Mouse (Mus musculus) embryonic facial prominence, embryonic 15.5 days (tissue): ENCODE results near the gene Dctn5. TPM values are rescaled to one million over a fixed set of nuclear protein-coding genes. Genes with fewer than 3 reads are reported as not detected.

ENCODE experiments used
- ATAC-seq: fragments of 200-750 bp; cut with Nextera tagmentation; 2 replicates; pipeline ENCODE4 v1.8.0; 2017; ENCODE audit warnings: low read depth, moderate TSS enrichment; ENCODE audit not compliant: insufficient number of reproducible peaks, low FRiP score, low TSS enrichment
- H3K27ac ChIP-seq: fragments of 300-500 bp; sonication (generic); replicated peaks from 2 replicates; pipeline ENCODE4 v1.5.1; 2015; ENCODE audit warnings: mild to moderate bottlenecking, inconsistent platforms
- H3K27me3 ChIP-seq: fragments of 300-500 bp; sonication (generic); 2 replicates; pipeline ENCODE4 v1.6.1; 2015; ENCODE audit warnings: inconsistent platforms
- H3K36me3 ChIP-seq: fragments of 300-500 bp; sonication (generic); 2 replicates; pipeline ENCODE4 v1.6.1; 2015; ENCODE audit warnings: mild to moderate bottlenecking, inconsistent platforms
- H3K4me1 ChIP-seq: fragments of 300-500 bp; sonication (generic); 2 replicates; pipeline ENCODE4 v1.6.1; 2015; ENCODE audit warnings: inconsistent platforms
- H3K4me2 ChIP-seq: fragments of 300-500 bp; sonication (generic); replicated peaks from 2 replicates; pipeline ENCODE4 v1.6.1; 2015; ENCODE audit warnings: mild to moderate bottlenecking, inconsistent platforms
- H3K4me3 ChIP-seq: fragments of 300-500 bp; sonication (generic); replicated peaks from 2 replicates; pipeline ENCODE4 v1.5.1; 2015; ENCODE audit warnings: mild to moderate bottlenecking, inconsistent platforms
- H3K9ac ChIP-seq: fragments of 300-500 bp; sonication (generic); 2 replicates; pipeline ENCODE4 v1.6.1; 2015; ENCODE audit warnings: inconsistent platforms
- H3K9me3 ChIP-seq: fragments of 300-500 bp; sonication (generic); replicated peaks from 2 replicates; pipeline ENCODE4 v1.6.1; 2016; ENCODE audit warnings: inconsistent platforms
- WGBS: fragments of 180-500 bp; shearing (Covaris S2); methylation state at CpG from one replicate; pipeline ENCODE4 v1.1.7; 2015; 5-methylcytosine and 5-hydroxymethylcytosine counted together
- polyA plus RNA-seq: library from polyadenylated mRNA; unstranded; fragments of >200 nt; fragmentation: Nextera tagmentation; extraction: Ambion mirVana; gene quantifications from 2 replicates; pipeline ENCODE4 v1.2.1, GENCODE M21; 2015

Dctn5 gene
- polyA plus RNA-seq, 1 experiment from 2014 or later = 126 TPM

- Histone ChIP-seq H3K4me3 (no peak overlapping the region), H3K9me3 (no peaks in the 10 kb centered on the region), H3K27me3 (no peaks in the 10 kb centered on the region), H3K4me2 (no peak overlapping the region), H3K36me3 (peaks cover 55% of the 10 kb centered on the region), H3K27ac (no peak overlapping the region), H3K4me1 (peaks cover 31% of the 10 kb centered on the region), H3K9ac (no peak overlapping the region)
- no peak for ATAC-seq
- WGBS = 89% methylated on average over 6 of the region's 8 CpGs
Measured at GRCm38 (mm10) chr7:122163766-122164165, 30.9 kb downstream of the Dctn5 start.

- H3K4me1 ChIP-seq = peaks cover 3% of the 10 kb centered on the region
- ATAC-seq = no peak
- WGBS = 86% methylated on average over 7 of the region's 7 CpGs
- H3K9me3 ChIP-seq = no peaks in the 10 kb centered on the region
- H3K4me2 ChIP-seq = no peak overlapping the region
- H3K27ac ChIP-seq = no peak overlapping the region
- no peak overlapping the region for H3K4me3 ChIP-seq
- H3K9ac ChIP-seq = no peak overlapping the region
- H3K27me3 ChIP-seq = no peaks in the 10 kb centered on the region
- peaks cover 70% of the 10 kb centered on the region for H3K36me3 ChIP-seq
Measured at GRCm38 (mm10) chr7:122167203-122167602, 34.4 kb downstream of the Dctn5 start.

GRCm38 (mm10) chr7:122170705-122171104 lies 37.9 kb downstream of the Dctn5 start:
- no peaks in the 10 kb centered on the region for H3K9me3 ChIP-seq
- H3K27me3 ChIP-seq = no peaks in the 10 kb centered on the region
- peaks cover 45% of the 10 kb centered on the region for H3K36me3 ChIP-seq
- no peak for ATAC-seq
- 79% methylated on average over 6 of the region's 6 CpGs for WGBS
- no peak overlapping the region for H3K9ac ChIP-seq
- no peak overlapping the region for H3K27ac ChIP-seq
- H3K4me1 ChIP-seq = no peaks in the 10 kb centered on the region
- no peak overlapping the region for H3K4me2 ChIP-seq
- H3K4me3 ChIP-seq = no peak overlapping the region

- Histone ChIP-seq H3K4me1 (no peaks in the 10 kb centered on the region), H3K36me3 (peaks cover 36% of the 10 kb centered on the region), H3K27ac (no peak overlapping the region), H3K4me2 (no peak overlapping the region), H3K27me3 (no peaks in the 10 kb centered on the region), H3K9ac (no peak overlapping the region), H3K9me3 (no peaks in the 10 kb centered on the region), H3K4me3 (no peak overlapping the region)
- 70% methylated on average over 10 of the region's 10 CpGs for WGBS
- ATAC-seq = no peak
Measured at GRCm38 (mm10) chr7:122171613-122172012, 38.8 kb downstream of the Dctn5 start.

- no peaks in the 10 kb centered on the region for H3K9me3 ChIP-seq
- WGBS = 92% methylated on average over 7 of the region's 7 CpGs
- no peak overlapping the region for H3K4me3 ChIP-seq
- H3K9ac ChIP-seq = no peak overlapping the region
- H3K4me1 ChIP-seq = 0 out of 2 replicates have a peak, but pooled peaks cover 1% of the 10 kb centered on the region
- no peak overlapping the region for H3K4me2 ChIP-seq
- H3K36me3 ChIP-seq = no peaks in the 10 kb centered on the region
- no peak for ATAC-seq
- no peak overlapping the region for H3K27ac ChIP-seq
- no peaks in the 10 kb centered on the region for H3K27me3 ChIP-seq
Measured at GRCm38 (mm10) chr7:122180720-122181119, 47.9 kb downstream of the Dctn5 start.

GRCm38 (mm10) chr7:122184569-122184968 lies 51.7 kb downstream of the Dctn5 start:
- H3K9ac ChIP-seq = no peak overlapping the region
- H3K4me1 ChIP-seq = 0 out of 2 replicates have a peak, but pooled peaks cover 3% of the 10 kb centered on the region
- H3K27ac ChIP-seq = no peak overlapping the region
- H3K9me3 ChIP-seq = no peaks in the 10 kb centered on the region
- H3K36me3 ChIP-seq = no peaks in the 10 kb centered on the region
- WGBS = 66% methylated on average over 5 of the region's 5 CpGs
- no peak overlapping the region for H3K4me3 ChIP-seq
- ATAC-seq = no peak
- no peaks in the 10 kb centered on the region for H3K27me3 ChIP-seq
- H3K4me2 ChIP-seq = no peak overlapping the region

- no peaks in the 10 kb centered on the region for H3K36me3 ChIP-seq
- peak within 1 kb of the TSS; percentile 12 for H3K4me2 ChIP-seq
- H3K4me1 ChIP-seq = 0 out of 2 replicates have a peak, but pooled peaks cover 3% of the 10 kb centered on the region
- WGBS = 14% methylated on average over 16 of the region's 17 CpGs
- H3K27me3 ChIP-seq = no peaks in the 10 kb centered on the region
- ATAC-seq = no peak
- no peak within 1 kb of the TSS for H3K27ac ChIP-seq
- no peak within 1 kb of the TSS for H3K9ac ChIP-seq
- no peaks in the 10 kb centered on the region for H3K9me3 ChIP-seq
- H3K4me3 ChIP-seq = no peak within 1 kb of the TSS
Measured at GRCm38 (mm10) chr7:122186043-122186442, 53.2 kb downstream of the Dctn5 start, which contains the start of gene Ern2. TSS of gene Ern2 (minus strand) at chr7:122186207.

GRCm38 (mm10) chr7:122189484-122189883 lies 56.6 kb downstream of the Dctn5 start:
- H3K36me3 ChIP-seq = no peaks in the 10 kb centered on the region
- H3K9ac ChIP-seq = no peak overlapping the region
- H3K4me3 ChIP-seq = no peak overlapping the region
- 23% methylated on average over 7 of the region's 7 CpGs for WGBS
- no peaks in the 10 kb centered on the region for H3K9me3 ChIP-seq
- no peak overlapping the region for H3K27ac ChIP-seq
- no peak overlapping the region for H3K4me2 ChIP-seq
- H3K27me3 ChIP-seq = no peaks in the 10 kb centered on the region
- no peak for ATAC-seq
- 0 out of 2 replicates have a peak, but pooled peaks cover 3% of the 10 kb centered on the region for H3K4me1 ChIP-seq

- no peaks in the 10 kb centered on the region for H3K4me1 ChIP-seq
- no peak overlapping the region for H3K4me3 ChIP-seq
- WGBS = 60% methylated on average over 10 of the region's 10 CpGs
- no peak overlapping the region for H3K27ac ChIP-seq
- no peaks in the 10 kb centered on the region for H3K27me3 ChIP-seq
- H3K9ac ChIP-seq = no peak overlapping the region
- H3K4me2 ChIP-seq = no peak overlapping the region
- ATAC-seq = no peak
- H3K36me3 ChIP-seq = no peaks in the 10 kb centered on the region
- no peaks in the 10 kb centered on the region for H3K9me3 ChIP-seq
Measured at GRCm38 (mm10) chr7:122191097-122191496, 58.3 kb downstream of the Dctn5 start.

DNA sequence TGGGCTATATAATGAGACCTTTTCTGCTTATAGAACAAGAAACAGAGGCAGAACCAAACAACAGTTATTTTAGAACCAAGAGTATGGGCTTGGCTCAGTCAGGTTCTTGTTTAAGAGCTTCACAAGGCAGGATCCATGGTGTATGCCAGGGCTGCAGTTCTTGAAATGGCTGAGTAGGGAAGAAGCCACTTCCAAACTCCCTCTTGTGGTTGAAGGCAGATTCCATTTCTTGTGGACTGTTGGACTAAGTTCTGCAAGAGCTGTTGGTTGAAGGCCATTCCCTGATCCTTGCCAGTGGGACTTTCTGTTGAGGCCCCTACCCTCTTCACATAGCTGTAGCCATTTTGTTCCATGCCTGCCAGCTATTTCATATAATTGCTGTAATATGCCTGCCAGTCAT lies 61.1 kb downstream of the Dctn5 start:
- Histone ChIP-seq H3K4me3 (no peak overlapping the region), H3K27me3 (no peaks in the 10 kb centered on the region), H3K9ac (no peak overlapping the region), H3K4me1 (no peaks in the 10 kb centered on the region), H3K9me3 (no peaks in the 10 kb centered on the region), H3K27ac (no peak overlapping the region), H3K4me2 (no peak overlapping the region), H3K36me3 (no peaks in the 10 kb centered on the region)
- ATAC-seq = no peak

- no peak for ATAC-seq
- Histone ChIP-seq H3K36me3 (no peaks in the 10 kb centered on the region), H3K4me3 (no peak overlapping the region), H3K9ac (no peak overlapping the region), H3K27ac (no peak overlapping the region), H3K9me3 (no peaks in the 10 kb centered on the region), H3K4me1 (no peaks in the 10 kb centered on the region), H3K4me2 (no peak overlapping the region), H3K27me3 (no peaks in the 10 kb centered on the region)
- WGBS = 86% methylated on average over 9 of the region's 9 CpGs
Measured at GRCm38 (mm10) chr7:122196771-122197170, 63.9 kb downstream of the Dctn5 start.

GRCm38 (mm10) chr7:122197306-122197705 lies 64.5 kb downstream of the Dctn5 start:
- Histone ChIP-seq H3K36me3 (no peaks in the 10 kb centered on the region), H3K4me1 (no peaks in the 10 kb centered on the region), H3K27me3 (no peaks in the 10 kb centered on the region), H3K27ac (no peak overlapping the region), H3K9ac (no peak overlapping the region), H3K4me2 (no peak overlapping the region), H3K4me3 (no peak overlapping the region), H3K9me3 (no peaks in the 10 kb centered on the region)
- WGBS = 28% methylated on average over 4 of the region's 4 CpGs
- no peak for ATAC-seq
